Mouse (Mus musculus) yolk sac, embryonic 10.5 days (tissue): Measurements from ENCODE around the gene Cts6.
"Not testable (repeated sequence)": the region's sequence is repeated elsewhere in the genome, so short reads cannot be mapped to it uniquely, and the experiment has no call there.

Experiments used
- DNase-seq: peaks from one replicate; pipeline ENCODE4 v3.0.0-alpha.2; 2017; ENCODE audit warnings: low spot score

The Cts6 gene

GRCm38 (mm10) chr13:61203310-61203709 is at the start of gene Cts6:
TSS of gene Cts6 (minus strand) at chr13:61203410.
- DNase-seq: no peak

DNA sequence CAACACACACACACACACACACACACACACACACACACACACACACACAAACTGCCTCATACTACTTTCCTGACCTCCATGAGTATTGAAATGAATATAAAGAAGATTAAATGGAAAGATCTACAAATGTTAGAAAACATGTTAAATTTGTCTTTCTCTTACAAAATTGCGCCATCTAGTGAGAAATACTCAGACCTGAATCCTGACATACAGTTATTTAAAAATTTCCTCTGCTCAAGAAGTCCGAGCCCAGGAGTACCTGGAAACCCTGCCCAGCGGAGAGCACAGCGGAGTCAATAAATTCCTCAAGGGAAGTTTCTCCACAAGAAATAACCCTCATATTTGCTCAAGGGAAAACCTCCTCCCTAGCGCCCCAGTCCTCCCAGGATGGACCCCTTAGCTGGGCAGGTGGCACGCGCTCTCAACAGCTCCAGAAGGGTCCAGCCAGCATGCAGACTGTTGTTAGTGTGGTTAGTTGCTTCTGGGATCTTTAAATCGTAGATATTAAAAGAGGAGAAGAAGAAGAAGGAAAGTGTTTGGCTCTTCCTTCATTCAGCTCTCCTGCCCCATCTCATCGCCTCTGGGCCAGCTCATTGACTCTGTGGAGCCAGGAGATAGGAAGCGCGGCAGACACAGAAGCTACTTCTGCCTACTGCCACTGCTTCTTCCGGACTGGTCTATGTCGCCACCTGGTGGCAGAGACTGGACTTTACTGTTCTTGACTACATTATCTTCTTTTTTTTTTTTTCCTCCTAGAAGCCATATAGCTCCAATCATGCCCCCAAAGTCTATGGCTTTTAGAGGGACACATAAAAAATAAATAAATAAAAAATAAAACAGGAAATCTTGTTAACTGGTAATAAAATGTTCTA is 38.1 kb upstream of the Cts6 start:
- DNase-seq: peak; percentile 24

GRCm38 (mm10) chr13:61185151-61185933 is 17.9 kb downstream of the Cts6 start:
- not testable (repeated sequence) for DNase-seq

- DNase-seq: no peak
These were observed 38.6 kb downstream of the Cts6 start for GRCm38 (mm10) chr13:61164622-61165021.

DNA sequence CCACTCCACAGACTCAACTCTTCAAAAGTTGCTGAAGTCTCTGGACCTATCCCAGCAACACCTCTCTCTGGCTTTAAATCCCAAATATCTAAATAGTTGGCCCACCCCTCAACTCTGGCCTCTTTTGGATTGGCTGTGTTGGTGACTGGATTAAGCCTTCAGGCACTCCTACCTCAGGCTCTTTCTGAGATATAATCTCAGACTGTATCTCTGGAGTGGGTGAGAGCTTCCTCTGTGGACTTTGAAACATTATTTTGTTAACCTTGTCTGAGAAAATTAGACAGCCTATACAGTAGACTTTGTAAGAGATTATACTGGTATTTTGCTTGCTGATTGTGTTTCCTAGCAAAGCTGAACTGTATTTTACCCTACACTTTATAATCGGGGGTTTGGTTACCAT is 39.1 kb downstream of the Cts6 start, which contains the start of gene Ctsr:
TSS of gene Ctsr (minus strand) at position 101 of the 400 bp plus-strand sequence.
- no peak for DNase-seq
